Mouse (Mus musculus): ENCODE data around the gene Rasal2.

DNA sequence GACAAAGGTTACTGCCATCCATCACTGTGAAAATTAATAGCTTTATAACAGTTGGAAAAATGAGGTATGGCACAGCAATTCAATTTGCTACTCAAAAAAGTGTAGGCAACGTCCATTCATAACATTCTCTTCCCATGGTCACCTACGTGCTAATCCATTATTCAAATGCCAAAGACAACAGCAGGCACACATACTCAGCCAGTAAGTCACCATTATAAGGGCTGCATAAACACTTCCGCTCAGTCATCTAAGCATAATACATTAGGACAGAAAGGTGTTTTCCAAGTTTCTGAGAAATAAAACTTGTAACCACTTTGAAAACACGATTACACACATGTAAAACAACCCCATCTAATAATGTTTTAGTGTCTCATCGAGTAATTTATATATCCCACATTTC, 44.1 kb downstream of the Rasal2 start:
- no peak for TF ChIP-seq CTCF (IDR thresholded peaks at IDR 0.05; ENCODE audit: borderline replicate concordance, control insufficient read depth, extremely low read depth, insufficient read depth, low read length, poor library complexity)
- no peak for TF ChIP-seq POLR2A (IDR thresholded peaks at IDR 0.05; ENCODE audit: control insufficient read depth, extremely low read depth, insufficient read depth, low read length, poor library complexity)

All from thymus, adult 2 months (tissue).